Mouse (Mus musculus) common myeloid progenitor, adult 5-6 weeks (primary cell): ENCODE data around the gene Ch25h. TPM values are rescaled to one million over a fixed set of nuclear protein-coding genes. Genes with fewer than 3 reads are reported as not detected.
A peak's percentile ranks its signal among the peaks of the same experiment; 100 is the strongest.

Experiments
- ATAC-seq: replicated peaks from 2 replicates; pipeline ENCODE4 v1.8.0; 2016; ENCODE audit warnings: low read depth, mild to moderate bottlenecking, moderate TSS enrichment, inconsistent platforms; ENCODE audit not compliant: poor library complexity, severe bottlenecking
- total RNA-seq: library from RNA; stranded (forward); fragments of 200-1000, 187-1606 nt; gene quantifications from 2 replicates; pipeline ENCODE4 v1.2.3, GENCODE M21; 2017

Ch25h gene
- total RNA-seq, 1 experiment from 2014 or later: 0.09 TPM

DNA sequence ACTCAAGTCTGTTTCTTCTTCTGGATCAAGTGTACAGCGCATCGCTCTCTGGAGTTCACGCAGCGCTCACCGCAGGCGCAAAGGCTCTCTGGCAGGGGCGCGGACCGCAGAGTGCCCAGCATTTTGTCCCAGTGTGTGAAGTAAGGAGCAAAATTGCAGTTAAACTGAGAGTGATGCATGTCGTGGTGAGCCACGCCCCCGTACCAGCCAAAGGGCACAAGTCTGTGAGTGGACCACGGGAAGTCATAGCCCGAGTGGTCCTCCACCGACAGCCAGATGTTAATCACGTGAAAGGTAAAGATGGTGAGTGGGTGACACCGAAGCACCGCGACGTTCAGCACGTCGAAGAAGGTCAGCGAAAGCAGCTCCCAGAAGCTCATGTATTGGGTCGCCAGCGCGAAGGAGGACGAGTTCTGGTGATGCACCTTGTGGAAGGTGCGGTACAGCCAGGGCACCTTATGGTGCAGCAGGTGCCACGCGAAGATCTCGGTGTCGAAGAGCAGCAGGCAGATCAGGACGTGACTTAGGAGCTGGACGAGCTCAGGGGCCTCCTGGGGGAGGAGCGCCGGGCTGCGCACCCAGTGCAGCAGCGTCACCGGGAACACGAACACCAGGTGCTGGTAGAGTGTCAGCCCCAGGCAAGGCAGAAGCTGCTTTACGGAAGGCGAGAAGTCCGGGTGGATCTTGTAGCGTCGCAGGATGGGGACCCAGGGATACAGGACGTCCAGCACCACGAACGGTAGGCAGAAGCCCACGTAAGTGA, 555 bp downstream of the Ch25h start:
- ATAC-seq: peak; percentile 55

DNA sequence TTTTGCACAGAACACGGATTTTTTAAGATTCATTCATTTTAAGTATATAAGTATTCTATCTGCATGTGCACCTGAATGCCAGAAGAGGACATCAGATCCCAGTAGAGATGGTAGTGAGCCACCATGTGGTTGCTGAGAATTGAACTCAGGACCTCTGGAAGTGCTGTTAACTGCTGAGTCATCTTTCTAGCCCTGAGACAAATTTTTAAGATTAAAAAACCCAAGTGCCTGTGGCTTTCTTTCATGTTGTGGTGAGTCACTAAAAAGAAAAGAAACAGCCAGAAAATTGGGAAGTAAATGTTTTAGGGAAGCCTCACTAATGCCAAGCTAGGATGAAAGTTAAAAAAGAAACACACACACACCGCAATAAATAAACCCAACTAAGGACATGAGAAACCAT, 3.3 kb downstream of the Ch25h start:
- no peak for ATAC-seq

DNA sequence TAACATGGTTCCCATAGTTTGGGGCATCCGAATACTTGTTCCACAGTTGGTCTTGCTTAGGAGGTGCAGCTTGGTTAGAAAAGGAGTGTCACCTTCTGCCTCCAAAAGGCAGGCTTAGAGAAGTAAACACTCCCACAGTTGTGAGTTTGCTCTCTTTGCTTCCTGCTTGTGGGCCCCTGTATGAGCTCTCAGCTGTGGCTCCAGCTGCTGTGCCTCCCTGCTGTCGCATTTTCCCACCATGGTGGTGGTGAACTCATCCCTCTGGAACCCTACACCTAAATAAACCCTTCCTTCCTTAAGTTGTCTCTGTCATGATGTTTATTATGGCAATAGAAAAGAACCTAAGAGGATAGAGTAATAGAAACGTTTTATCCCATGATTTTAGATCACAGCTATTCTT, 6.2 kb downstream of the Ch25h start:
- no peak for ATAC-seq

DNA sequence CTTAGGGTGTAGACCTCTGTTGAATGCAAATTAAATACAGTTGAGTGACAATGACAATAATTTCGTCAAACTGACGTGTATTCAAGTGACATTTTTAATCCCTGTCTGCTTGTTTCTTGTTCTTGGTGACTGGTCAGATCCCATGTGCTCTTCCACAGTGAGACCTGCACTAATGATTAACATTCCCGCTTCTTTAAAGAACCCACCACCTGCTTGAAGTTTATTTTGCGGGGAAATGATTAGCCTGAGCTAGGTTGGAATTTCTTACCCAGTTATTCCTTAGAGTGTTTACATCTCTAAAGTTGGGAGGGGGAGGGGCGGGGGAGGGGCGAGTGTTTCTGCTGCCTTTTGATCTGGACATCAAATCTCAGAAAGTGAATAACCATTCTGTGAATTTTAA, 6.7 kb downstream of the Ch25h start:
- no peak for ATAC-seq

DNA sequence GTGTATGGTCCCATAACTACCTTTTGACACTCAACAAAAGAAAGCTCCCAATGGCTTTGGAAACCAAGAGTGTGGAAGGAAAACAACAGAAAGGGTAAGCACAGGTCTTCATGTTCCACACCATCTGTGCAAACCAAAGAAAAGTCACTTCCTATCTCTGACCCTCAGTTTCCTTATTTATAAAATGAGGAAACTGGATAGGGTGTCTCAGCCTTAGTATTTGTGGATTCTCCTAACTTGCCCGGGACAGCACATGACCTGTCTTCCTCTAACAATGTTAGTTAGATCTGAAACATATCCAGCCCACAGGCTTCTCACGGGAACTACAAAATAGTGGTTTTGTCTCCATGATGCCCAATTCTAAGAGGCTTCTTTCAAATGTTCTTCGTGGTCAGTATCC, 10.5 kb downstream of the Ch25h start:
- no peak for ATAC-seq

DNA sequence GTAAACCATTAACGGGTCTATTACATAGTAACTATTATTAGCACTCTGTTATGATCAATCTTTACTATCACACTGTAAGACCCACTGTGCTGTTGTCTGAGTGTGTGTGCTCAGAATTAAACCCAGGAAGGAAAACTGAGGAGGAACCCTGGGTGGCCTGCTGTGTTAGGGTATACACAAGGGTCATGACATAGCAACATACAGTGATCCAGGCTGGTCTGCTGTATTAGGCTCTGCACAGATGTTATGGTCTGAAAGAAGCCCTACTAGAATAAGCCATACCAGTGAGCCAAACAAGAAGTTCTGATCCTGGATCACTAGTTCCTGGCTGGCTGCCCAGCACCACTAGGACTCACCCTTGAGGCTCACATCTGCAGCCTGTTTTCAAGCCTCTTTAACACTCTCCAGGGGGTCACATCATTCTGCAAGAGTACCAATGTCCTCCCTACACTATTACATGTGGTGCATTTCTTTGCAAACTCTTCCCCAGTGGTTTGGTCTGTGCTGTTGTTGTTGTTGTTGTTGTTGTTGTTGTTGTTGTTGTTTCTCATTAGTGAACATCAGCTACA, 13.4 kb downstream of the Ch25h start:
- no peak for ATAC-seq

DNA sequence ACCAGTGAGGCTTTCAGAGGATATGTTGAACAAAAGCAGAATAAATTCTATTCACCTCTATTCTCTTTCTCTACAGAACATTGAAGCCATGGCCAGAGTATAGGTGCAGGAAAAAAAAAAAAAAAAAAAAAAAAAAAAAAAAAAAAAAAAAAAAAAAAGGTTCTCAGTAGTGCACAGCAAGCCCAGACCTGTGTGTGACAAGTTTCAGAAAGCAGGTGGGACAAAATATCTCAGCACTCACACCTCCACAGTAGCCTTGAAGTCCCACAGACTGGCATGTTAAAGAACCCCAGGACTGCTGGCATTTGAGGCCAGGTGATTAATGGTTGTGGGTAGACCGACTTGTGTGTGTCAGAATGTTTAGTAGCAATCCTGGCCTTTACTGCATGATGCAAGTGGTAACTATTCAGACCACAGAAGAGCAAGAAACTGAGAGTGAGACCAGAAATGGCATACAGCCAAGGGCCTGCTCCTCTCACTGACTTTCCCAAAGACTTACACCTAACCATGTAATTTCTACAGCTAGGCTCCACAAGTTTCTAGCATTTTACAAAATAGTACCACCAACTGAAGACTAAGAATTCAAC, 24.1 kb downstream of the Ch25h start:
- ATAC-seq: no peak

DNA sequence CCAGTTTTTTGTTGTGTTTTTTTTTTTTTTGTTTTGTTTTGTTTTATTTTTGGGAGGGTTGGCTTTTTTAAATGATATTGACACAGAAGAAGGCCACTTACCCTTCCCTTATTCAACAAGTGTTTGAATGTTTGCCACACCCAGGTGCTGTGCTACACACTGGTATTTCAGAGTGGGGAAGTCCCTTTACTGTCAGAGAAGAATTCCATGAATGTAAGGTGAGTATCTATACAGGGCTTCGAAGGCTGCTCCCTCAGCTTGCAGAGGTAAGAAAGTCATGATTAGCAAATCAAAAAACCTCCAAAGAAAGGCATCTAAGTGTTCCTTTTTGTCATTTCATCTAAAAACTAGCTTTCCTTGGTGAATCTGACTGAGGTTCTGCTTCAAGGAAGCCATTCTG, 26.1 kb downstream of the Ch25h start:
- no peak for ATAC-seq

DNA sequence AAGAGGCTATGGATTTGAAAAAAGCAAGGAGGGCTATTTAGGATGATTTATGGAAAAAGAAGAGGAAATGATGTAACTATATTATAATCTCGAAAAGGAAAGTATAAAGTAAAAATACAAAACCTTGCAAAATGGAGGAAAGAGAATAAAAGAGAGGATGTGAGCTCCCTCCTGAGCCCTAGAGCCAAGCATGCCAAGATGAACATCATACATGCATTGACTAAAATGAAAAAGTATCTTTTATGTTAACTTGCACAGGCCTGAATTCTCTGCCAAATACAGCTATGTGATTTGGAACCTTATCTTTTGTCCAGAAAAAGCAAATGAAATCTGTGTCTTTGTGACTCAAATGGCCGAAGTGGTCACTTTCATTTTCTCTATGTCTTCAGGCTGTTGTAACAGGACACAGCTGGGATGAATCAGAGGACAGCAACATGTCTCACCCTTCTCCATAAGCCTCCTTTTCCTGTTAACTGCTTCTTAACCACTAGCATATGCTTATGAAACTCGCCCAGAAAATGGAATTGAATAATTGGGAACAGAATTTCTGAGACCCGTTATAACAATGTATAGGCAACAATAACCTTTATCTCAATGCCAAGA, 29.5 kb downstream of the Ch25h start:
- ATAC-seq: no peak

DNA sequence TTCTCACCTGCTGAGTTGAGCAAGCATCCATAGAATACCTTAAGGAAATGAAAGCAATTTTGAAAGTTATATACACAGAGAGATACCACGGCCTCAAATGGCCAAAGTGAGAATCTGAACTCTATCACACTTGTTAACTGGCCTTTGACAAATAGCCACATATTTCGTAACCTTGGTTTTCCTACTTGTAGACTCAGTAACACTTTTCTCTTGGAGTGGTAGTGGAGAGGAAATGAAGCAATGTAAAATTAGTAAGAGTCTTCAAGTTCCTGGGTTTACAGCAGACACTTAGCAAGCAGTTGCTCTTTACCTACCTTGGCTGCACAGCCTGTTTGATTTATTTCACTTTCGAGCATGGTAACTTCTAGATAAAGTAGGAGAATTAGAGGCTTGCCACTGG, 30.2 kb downstream of the Ch25h start:
- ATAC-seq: peak; percentile 26; the same call in 1 of the 2 replicates

DNA sequence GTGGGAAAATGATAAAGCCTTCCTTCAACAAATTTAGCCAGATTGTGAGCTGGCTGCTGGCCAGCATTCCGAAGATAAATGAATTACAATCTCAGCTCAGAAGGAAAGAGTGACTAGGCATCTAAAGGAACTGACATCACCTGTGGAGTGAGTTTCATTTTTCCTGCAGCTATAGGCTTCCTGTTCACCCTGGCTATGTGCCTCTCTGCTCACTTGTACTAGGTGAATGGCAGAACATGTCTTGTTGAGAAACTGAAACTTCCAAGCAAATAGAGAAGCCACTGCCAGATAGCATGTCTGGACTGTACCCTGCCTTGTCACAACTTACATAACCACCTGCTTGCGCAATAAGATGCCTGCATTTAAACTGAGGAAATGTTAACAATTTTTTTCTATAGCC, 33.0 kb downstream of the Ch25h start:
- peak; percentile 98 for ATAC-seq

DNA sequence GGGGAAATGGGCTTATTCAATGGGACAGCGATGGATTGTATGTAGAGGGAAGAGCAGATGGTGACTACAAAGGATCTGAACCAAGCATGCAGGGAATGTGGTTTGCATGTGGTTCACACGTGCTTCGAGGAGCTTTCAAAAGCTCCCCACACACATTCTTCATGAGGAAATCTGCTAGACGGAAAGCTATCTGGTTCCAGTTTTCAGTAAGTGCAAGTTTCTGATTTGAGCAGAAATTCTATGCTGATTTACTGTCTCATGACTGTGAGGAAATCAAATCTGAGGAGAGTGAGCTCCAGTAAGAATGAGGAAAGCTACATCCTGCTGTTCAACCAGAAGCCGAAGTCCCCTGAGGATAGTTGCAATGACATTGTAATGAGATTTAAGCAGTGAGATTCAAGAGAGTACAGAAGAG, 39.8 kb downstream of the Ch25h start:
- ATAC-seq: no peak

DNA sequence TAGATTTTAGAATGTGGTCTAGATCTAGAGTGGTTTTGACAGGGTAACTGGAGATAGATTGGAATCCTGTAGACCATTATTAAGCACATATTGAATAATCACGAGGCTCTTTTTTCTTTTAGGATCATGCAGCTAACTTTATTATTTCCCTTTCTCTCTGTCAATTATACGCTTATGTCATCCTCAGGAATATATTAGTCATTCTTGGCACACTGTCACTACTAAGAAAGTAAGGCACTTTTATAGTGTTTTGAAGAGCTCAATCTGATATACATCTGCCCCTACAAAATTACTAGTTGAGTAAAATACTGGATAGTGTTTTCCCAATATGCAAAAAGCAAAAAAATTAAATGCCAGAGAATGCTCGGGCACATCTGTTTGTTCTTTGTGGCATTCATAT, 43.6 kb downstream of the Ch25h start:
- ATAC-seq: no peak

DNA sequence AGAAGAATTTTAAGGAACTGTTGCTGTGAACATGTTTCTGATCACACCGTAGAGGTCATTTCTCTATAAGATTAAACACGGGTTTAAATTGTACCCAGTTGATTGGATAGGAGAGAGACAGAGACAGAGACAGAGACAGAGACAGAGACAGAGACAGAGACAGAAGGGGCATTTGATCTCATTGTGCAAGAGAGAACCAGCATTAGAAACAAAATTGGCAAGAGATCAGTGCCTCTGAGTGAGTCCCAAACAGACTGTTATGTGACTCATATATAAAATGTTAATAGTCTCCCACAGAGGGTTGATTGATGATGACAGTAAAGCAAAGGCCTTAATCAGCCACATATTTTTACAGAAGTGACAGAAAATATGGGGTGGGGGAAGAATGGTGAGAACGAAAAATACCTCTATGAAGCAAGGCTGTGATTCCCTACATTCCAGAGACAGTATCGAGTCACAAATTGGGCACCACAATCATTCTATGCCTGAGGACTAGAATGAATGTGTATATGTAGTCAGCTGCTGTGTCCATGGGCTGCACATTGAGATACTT, 51.1 kb downstream of the Ch25h start:
- no peak for ATAC-seq

Other genes with a start within 250 kb of the Ch25h start
- not detected in 2 replicates for gene Acta2, start 219.6 kb downstream of the Ch25h start, total RNA-seq
- gene Fas, start 184.5 kb downstream of the Ch25h start, total RNA-seq: 0.44 and 0.73 TPM in 2 replicates
- 21.6 and 22.7 TPM in 2 replicates for gene Lipa, start 52.3 kb upstream of the Ch25h start, total RNA-seq
- 16.7 and 22.7 TPM in 2 replicates for gene Ifit2, start 75.5 kb upstream of the Ch25h start, total RNA-seq
- 1.6 TPM in 1 of 2 replicates, not detected in the other for gene Ifit3, start 108.4 kb upstream of the Ch25h start, total RNA-seq
- gene Ifit1bl1, start 126.8 kb upstream of the Ch25h start, total RNA-seq: not detected in 2 replicates
- gene Ifit3b, start 132.8 kb upstream of the Ch25h start, total RNA-seq: not detected in 2 replicates
- 1.6 TPM in 1 of 2 replicates, not detected in the other for gene Ifit1bl2, start 165.6 kb upstream of the Ch25h start, total RNA-seq
- gene Ifit1, start 165.7 kb upstream of the Ch25h start, total RNA-seq: 0.15 and 1.7 TPM in 2 replicates